Mouse (Mus musculus): ENCODE results near the gene Wsb1.

- TF ChIP-seq CTCF (IDR thresholded peaks at IDR 0.05; ENCODE audit: extremely low read depth, insufficient read depth, low read length) (peak; percentile 23; the same call in 1 of the 2 replicates), POLR2A (IDR thresholded peaks at IDR 0.05; ENCODE audit: extremely low read depth, insufficient read depth, low read length) (no peak)
These were observed 45.4 kb upstream of the Wsb1 start for GRCm38 (mm10) chr11:79299719-79300431.
